Mouse (Mus musculus): ENCODE data around the gene Nudt21.

Gene Nudt21

GRCm38 (mm10) chr8:93998961-93999360 is 37.9 kb downstream of the Nudt21 start:
- DNase-seq (ENCODE audit: low spot score in 2 of 2): no peak

GRCm38 (mm10) chr8:93989739-93990138 is 47.1 kb downstream of the Nudt21 start:
- no peak for DNase-seq (ENCODE audit: low spot score in 2 of 2)

GRCm38 (mm10) chr8:93984731-93985130 is 52.1 kb downstream of the Nudt21 start:
- no peak for DNase-seq (ENCODE audit: low spot score in 2 of 2)

GRCm38 (mm10) chr8:93983827-93984226 is 53.0 kb downstream of the Nudt21 start:
- DNase-seq (ENCODE audit: low spot score in 2 of 2): no peak

- DNase-seq (ENCODE audit: low spot score in 2 of 2): no peak
Measured at GRCm38 (mm10) chr8:93981679-93982215, 55.1 kb downstream of the Nudt21 start.

- no peak for DNase-seq (ENCODE audit: low spot score in 2 of 2)
Measured at GRCm38 (mm10) chr8:93980141-93980540, 56.7 kb downstream of the Nudt21 start.

GRCm38 (mm10) chr8:93976446-93977211 is 60.2 kb downstream of the Nudt21 start:
- no peak for DNase-seq (ENCODE audit: low spot score in 2 of 2)

GRCm38 (mm10) chr8:93975358-93975757 is 61.5 kb downstream of the Nudt21 start:
- DNase-seq (ENCODE audit: low spot score in 2 of 2): no peak

GRCm38 (mm10) chr8:93974602-93975186 is 62.1 kb downstream of the Nudt21 start:
- DNase-seq (ENCODE audit: low spot score in 2 of 2): no peak

- no peak for DNase-seq (ENCODE audit: low spot score in 2 of 2)
Measured at GRCm38 (mm10) chr8:93973831-93974375, 62.9 kb downstream of the Nudt21 start.

GRCm38 (mm10) chr8:93972971-93973734 is 63.7 kb downstream of the Nudt21 start:
- DNase-seq (ENCODE audit: low spot score in 2 of 2): no peak

GRCm38 (mm10) chr8:93972211-93972610 is 64.6 kb downstream of the Nudt21 start:
- no peak for DNase-seq (ENCODE audit: low spot score in 2 of 2)

GRCm38 (mm10) chr8:93971451-93971850 is 65.4 kb downstream of the Nudt21 start:
- no peak for DNase-seq (ENCODE audit: low spot score in 2 of 2)

- DNase-seq (ENCODE audit: low spot score in 2 of 2): no peak
Measured at GRCm38 (mm10) chr8:93969626-93970340, 67.0 kb downstream of the Nudt21 start.

- no peak for DNase-seq (ENCODE audit: low spot score in 2 of 2)
Measured at GRCm38 (mm10) chr8:93968293-93968692, 68.5 kb downstream of the Nudt21 start.
